Mouse (Mus musculus) megakaryocyte, adult 5-6 weeks (primary cell): ENCODE data around the gene Rnaset2a. TPM values are rescaled to one million over a fixed set of nuclear protein-coding genes. Genes with fewer than 3 reads are reported as not detected.
"Not testable (repeated sequence)": the region's sequence is repeated elsewhere in the genome, so short reads cannot be mapped to it uniquely, and the experiment has no call there.

Experiments used
- ATAC-seq: 2 replicates; pipeline ENCODE4 v1.8.0; 2016; ENCODE audit warnings: mild to moderate bottlenecking, inconsistent platforms; ENCODE audit not compliant: poor library complexity, severe bottlenecking
- total RNA-seq, 2 experiments: library from RNA; stranded (forward) in 1 of 2; stranded (reverse) in 1 of 2; fragments of 153-499, 151-499 nt in 1 of 2; fragments of 221-1000, 200-1000 nt in 1 of 2; gene quantifications; 2 replicates each; pipeline versions ENCODE4 v1.2.3 to v1.2.4; 2015 to 2017

The Rnaset2a gene
- total RNA-seq, 2 experiments from 2014 or later, result 48.7 to 54.1 TPM

- ATAC-seq, result peak; percentile 14; the same call in 1 of the 2 replicates
Measured at GRCm38 (mm10) chr17:8143802-8144673, 3.9 kb downstream of the Rnaset2a start.

- ATAC-seq, result peak; percentile 78
Measured at GRCm38 (mm10) chr17:8140210-8140609, 7.7 kb downstream of the Rnaset2a start.

DNA sequence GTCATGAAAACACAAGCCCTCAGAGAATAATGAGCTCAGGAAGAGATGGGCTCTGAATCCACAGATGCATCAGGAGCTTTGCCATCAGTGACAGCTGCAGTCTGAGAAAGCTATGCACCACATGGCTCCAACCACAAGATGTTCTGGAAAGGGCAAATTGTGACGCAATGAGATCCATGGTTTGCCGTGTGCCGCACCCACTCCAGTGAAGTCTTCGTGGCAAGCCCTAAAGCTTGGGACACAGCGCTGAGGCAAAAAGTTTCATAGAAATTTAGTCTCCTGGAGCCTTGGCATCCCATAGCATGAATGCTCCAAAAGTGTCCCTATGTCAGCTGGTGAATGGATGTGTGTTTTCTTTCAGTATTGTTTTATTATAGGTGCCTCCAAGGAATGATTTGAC, 9.8 kb downstream of the Rnaset2a start:
- not testable (repeated sequence) for ATAC-seq

- ATAC-seq, result not testable (repeated sequence)
Measured at GRCm38 (mm10) chr17:8130849-8131248, 17.0 kb downstream of the Rnaset2a start.

- not testable (repeated sequence) for ATAC-seq
Measured at GRCm38 (mm10) chr17:8129578-8129977, 18.3 kb downstream of the Rnaset2a start.

DNA sequence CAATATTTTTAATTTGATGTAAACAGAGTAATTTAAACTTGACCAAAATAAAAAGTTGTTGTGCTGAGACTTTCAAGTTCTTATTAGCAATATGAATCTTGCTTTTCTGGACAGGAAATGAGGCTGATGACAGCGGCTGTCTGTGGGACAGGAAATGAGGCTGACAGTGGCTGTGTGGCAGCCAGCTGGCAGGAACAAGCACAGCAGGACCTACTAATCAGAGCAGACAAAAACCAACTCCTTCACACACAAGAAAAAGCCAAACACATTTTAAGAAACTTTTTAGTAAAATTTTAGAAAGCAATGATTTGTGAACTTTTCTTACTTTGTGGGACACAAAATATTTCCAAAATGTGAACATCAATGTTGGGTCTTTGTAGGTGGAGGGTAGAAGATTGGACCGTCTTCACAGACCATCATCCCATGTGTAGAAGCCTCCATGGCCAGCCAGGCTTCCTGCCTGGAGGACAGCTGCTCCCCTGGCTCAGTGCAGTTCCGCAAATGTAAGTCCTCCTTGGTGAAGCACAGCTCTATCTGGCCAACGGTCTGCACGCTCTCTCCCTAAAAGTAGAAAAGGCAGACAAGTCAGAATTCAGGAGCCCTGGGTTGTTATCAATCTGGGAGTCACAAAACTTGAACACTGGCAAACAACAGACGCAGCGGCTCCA, 19.4 kb downstream of the Rnaset2a start:
- ATAC-seq, result peak; percentile 75

DNA sequence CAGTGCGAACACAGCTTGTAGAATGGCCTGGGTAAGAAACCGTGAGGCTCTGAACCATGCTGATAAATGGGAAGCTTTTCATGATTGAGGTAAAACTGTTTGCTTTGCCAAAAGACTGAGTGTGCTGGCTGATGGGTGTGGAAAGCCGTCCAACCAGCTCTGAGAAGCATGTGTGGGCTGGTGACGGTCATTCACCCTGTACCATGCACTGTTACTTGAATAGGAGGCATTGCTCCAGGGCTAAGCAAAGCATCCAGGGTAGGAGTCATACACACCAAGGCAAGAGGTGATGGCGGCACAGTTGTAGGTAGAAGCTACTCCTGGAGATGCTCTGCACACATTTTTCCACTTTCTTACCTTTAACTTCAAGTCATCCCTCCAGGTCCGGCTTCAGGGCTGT, 23.3 kb downstream of the Rnaset2a start:
- not testable (repeated sequence) for ATAC-seq

- ATAC-seq, result not testable (repeated sequence)
Measured at GRCm38 (mm10) chr17:8122974-8123373, 24.9 kb downstream of the Rnaset2a start.

- not testable (repeated sequence) for ATAC-seq
Measured at GRCm38 (mm10) chr17:8116928-8117327, 31.0 kb downstream of the Rnaset2a start.

GRCm38 (mm10) chr17:8116378-8116777, 31.5 kb downstream of the Rnaset2a start:
- ATAC-seq, result peak; percentile 76

GRCm38 (mm10) chr17:8112199-8112598, 35.7 kb downstream of the Rnaset2a start:
- peak; percentile 39; the same call in 1 of the 2 replicates for ATAC-seq

GRCm38 (mm10) chr17:8101297-8101609, 46.6 kb downstream of the Rnaset2a start:
- ATAC-seq, result not testable (repeated sequence)

GRCm38 (mm10) chr17:8100405-8101296, 47.2 kb downstream of the Rnaset2a start:
- ATAC-seq, result not testable (repeated sequence)

DNA sequence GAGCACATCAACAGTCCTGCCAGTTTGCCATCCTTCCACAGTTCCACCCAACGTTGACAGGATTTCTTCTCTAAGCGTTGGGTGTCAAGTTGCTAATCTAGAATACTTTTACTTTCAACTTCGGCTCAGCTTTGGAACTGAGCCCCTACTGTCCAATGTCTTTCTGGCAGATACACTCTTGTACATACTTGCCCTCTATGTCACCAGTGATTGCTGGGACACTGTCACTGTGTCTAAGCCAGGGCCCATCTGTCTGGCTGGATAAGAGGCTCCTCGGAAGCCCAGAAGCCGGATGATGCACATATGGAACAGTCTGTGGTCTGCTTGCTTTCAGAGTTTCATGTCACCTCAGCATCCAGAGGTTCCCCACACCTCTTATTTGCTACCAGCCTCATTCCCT, 51.7 kb downstream of the Rnaset2a start:
- ATAC-seq, result not testable (repeated sequence)

GRCm38 (mm10) chr17:8095653-8096052, 52.2 kb downstream of the Rnaset2a start:
- not testable (repeated sequence) for ATAC-seq

- ATAC-seq, result peak; percentile 59
Measured at GRCm38 (mm10) chr17:8092537-8093526, 55.1 kb downstream of the Rnaset2a start.

DNA sequence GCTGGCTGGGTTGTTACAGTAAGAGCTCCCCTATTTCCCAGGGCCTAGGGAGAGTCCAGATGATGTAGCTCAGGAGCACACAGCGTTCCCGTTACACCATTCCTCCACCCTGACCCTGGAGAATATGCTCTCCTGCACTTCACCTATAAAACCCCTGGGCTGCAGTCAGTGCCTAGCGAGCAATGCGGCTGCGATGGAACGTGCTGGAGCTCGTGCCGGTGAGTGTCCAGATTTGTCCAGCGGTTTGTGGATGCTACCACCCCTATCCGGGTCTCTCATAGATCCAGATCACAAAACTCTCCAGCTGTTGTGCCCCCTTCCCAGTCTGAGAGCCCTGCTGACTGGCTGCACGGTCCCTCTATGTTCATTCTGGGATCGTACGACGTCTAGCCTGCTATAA, 56.6 kb downstream of the Rnaset2a start:
- not testable (repeated sequence) for ATAC-seq

GRCm38 (mm10) chr17:8069847-8070246, 78.0 kb downstream of the Rnaset2a start:
- ATAC-seq, result not testable (repeated sequence)
